Mouse (Mus musculus): ENCODE results near the gene Icosl. TPM values are rescaled to one million over a fixed set of nuclear protein-coding genes. Genes with fewer than 3 reads are reported as not detected.

Gene Icosl
- polyA plus RNA-seq, 1 experiment from 2014 or later, result 7.1 TPM

DNA sequence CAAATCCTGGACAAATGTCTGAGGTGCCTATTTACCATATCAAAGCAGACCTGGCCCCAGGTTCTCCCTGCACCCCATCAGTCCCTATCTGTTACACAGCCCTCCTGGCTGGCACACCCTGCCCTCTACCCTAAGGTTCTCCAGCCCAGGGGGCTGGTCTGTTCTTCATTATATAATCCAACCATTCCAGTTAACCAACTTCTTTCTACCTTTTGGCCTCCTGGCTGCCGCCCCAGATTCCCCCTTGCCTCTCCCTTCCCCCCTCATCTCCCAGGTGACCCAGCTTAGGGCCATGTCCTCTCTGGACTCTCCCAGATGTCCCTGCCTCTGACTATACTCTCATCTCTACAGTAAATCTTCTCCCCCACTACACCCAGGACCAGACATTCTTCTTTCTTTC, 58.8 kb downstream of the Icosl start:
- WGBS, result 61% methylated on average over 1 of the region's 1 CpGs
- no peak for ATAC-seq (replicated peaks; ENCODE audit: low FRiP score)
- H3K9ac ChIP-seq, result no peak overlapping the region

DNA sequence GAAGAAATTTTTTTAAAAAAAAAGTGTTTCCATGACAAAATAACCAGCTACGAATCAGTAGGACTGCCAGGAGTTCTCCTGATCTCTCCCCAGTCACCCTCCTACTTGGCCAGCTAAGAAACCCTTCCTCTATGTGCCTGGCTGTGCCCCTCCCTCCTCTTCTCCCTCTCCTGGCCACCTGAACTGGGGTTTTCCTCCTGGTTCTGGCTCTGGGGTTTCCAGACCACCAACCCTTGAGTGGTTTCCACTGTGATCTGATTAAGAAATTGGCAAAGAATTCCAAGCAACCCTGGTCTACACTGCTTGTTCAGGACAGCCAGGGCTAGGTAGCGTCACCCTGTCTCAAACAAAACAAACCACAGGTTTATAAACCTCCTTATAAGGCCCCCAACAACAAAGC, 59.5 kb downstream of the Icosl start:
- H3K36me3 ChIP-seq, result no peaks in the 10 kb centered on the region
- H3K4me1 ChIP-seq, result peaks cover 12% of the 10 kb centered on the region
- no peak for ATAC-seq (replicated peaks; ENCODE audit: low FRiP score)

More for the DNA sequence above, 58.8 kb downstream of the Icosl start:
- Histone ChIP-seq H3K9me3 (replicated peaks) (no peaks in the 10 kb centered on the region), H3K36me3 (no peaks in the 10 kb centered on the region), H3K27me3 (peaks cover 3% of the 10 kb centered on the region; the same call in 1 of the 2 replicates), H3K4me2 (no peak overlapping the region), H3K4me3 (replicated peaks) (no peak overlapping the region), H3K4me1 (peaks cover 12% of the 10 kb centered on the region), H3K27ac (no peak overlapping the region)

DNA sequence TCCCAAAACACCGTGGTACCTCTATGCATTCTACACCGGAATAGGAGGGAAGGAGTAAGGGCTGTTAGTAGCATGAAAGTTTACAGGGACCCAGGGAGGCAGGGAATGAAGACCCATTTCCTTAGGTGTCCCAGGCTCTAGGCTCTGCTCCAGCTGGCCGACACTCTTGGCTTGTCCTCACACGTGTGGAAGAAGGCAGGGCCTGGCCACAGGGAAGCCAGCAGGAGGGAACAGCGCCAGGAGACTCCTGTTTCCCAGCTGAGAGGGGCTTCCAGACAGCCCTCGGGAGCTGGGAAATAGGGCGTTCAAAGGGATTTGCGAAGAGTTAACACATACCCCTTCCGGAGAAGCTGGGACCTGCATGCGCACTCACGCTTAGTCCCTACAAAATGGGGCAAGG, 60.3 kb downstream of the Icosl start:
- ATAC-seq (replicated peaks; ENCODE audit: low FRiP score), result no peak
- WGBS, result 53% methylated on average over 11 of the region's 11 CpGs
- no peak overlapping the region for H3K27ac ChIP-seq
- H3K4me3 ChIP-seq (replicated peaks), result no peak overlapping the region
- peaks cover 9% of the 10 kb centered on the region for H3K4me1 ChIP-seq
- no peak overlapping the region for H3K9ac ChIP-seq
- no peaks in the 10 kb centered on the region for H3K36me3 ChIP-seq
- H3K4me2 ChIP-seq, result no peak overlapping the region
- H3K9me3 ChIP-seq (replicated peaks), result no peaks in the 10 kb centered on the region
- H3K27me3 ChIP-seq, result peaks cover 3% of the 10 kb centered on the region; the same call in 1 of the 2 replicates

More for the DNA sequence above, 59.5 kb downstream of the Icosl start:
- 85% methylated on average over 2 of the region's 2 CpGs for WGBS
- Histone ChIP-seq H3K9ac (no peak overlapping the region), H3K27ac (no peak overlapping the region), H3K4me2 (no peak overlapping the region), H3K9me3 (replicated peaks) (no peaks in the 10 kb centered on the region), H3K4me3 (replicated peaks) (no peak overlapping the region), H3K27me3 (peaks cover 3% of the 10 kb centered on the region; the same call in 1 of the 2 replicates)

DNA sequence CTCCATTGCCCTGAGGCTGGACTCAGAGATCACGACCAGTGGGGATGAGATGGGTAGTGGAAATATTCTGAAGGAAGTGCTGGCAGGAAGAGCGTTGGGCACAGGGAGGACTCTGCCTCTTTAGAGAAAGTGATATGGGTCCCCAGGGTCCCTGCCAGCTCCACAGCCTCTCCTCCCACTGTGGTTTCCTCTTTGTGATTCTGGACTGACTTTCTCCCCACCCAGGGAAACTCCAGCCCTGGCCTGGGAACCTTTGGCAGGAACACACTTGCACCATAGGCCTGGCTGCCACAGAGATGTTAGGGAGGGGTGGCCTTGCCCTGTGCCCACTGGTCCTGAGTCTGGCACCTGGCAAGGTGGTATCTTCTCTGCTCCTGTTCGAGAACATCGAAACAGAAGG, 60.9 kb downstream of the Icosl start:
- H3K4me1 ChIP-seq, result peaks cover 10% of the 10 kb centered on the region
- no peak for ATAC-seq (replicated peaks; ENCODE audit: low FRiP score)
- no peak overlapping the region for H3K9ac ChIP-seq
- 68% methylated on average over 4 of the region's 4 CpGs for WGBS
- H3K27me3 ChIP-seq, result peaks cover 3% of the 10 kb centered on the region; the same call in 1 of the 2 replicates
- no peaks in the 10 kb centered on the region for H3K36me3 ChIP-seq
- H3K9me3 ChIP-seq (replicated peaks), result no peaks in the 10 kb centered on the region
- H3K4me2 ChIP-seq, result no peak overlapping the region
- H3K27ac ChIP-seq, result no peak overlapping the region
- no peak overlapping the region for H3K4me3 ChIP-seq (replicated peaks)

Other genes starting within 250 kb of the Icosl start
- not detected in 2 replicates for gene Krtap10-4, start 242.2 kb upstream of the Icosl start, polyA plus RNA-seq (2015; fragmentation: Nextera tagmentation; extraction: Ambion mirVana)
- gene Krtap10-10, start 233.4 kb upstream of the Icosl start, polyA plus RNA-seq (2015; fragmentation: Nextera tagmentation; extraction: Ambion mirVana), result not detected in 2 replicates
- gene Gm36176, start 222.5 kb upstream of the Icosl start, polyA plus RNA-seq (2015; fragmentation: Nextera tagmentation; extraction: Ambion mirVana), result not detected in 2 replicates
- gene Gm10318, start 216.4 kb upstream of the Icosl start, polyA plus RNA-seq (2015; fragmentation: Nextera tagmentation; extraction: Ambion mirVana), result not detected in 2 replicates
- not detected in 2 replicates for gene Gm3285, start 207.3 kb upstream of the Icosl start, polyA plus RNA-seq (2015; fragmentation: Nextera tagmentation; extraction: Ambion mirVana)
- 3.8 and 4.8 TPM in 2 replicates for gene Lrrc3, start 166.8 kb upstream of the Icosl start, polyA plus RNA-seq (2015; fragmentation: Nextera tagmentation; extraction: Ambion mirVana)
- 0.32 and 0.97 TPM in 2 replicates for gene Trpm2, start 98.7 kb upstream of the Icosl start, polyA plus RNA-seq (2015; fragmentation: Nextera tagmentation; extraction: Ambion mirVana)
- 29.5 and 32.1 TPM in 2 replicates for gene 1810043G02Rik, start 90.8 kb upstream of the Icosl start, polyA plus RNA-seq (2015; fragmentation: Nextera tagmentation; extraction: Ambion mirVana)
- 149 and 164 TPM in 2 replicates for gene Pfkl, start 59.2 kb upstream of the Icosl start, polyA plus RNA-seq (2015; fragmentation: Nextera tagmentation; extraction: Ambion mirVana)
- gene Dnmt3l, start 27.4 kb upstream of the Icosl start, polyA plus RNA-seq (2015; fragmentation: Nextera tagmentation; extraction: Ambion mirVana), result 0.68 and 1.1 TPM in 2 replicates
- 1.6 TPM in 2 replicates for gene Aire, start 25.7 kb upstream of the Icosl start, polyA plus RNA-seq (2015; fragmentation: Nextera tagmentation; extraction: Ambion mirVana)
- 43.2 TPM in 2 replicates for gene D10Jhu81e, start 100.5 kb downstream of the Icosl start, polyA plus RNA-seq (2015; fragmentation: Nextera tagmentation; extraction: Ambion mirVana)
- 21.7 and 22.6 TPM in 2 replicates for gene Pwp2, start 115.8 kb downstream of the Icosl start, polyA plus RNA-seq (2015; fragmentation: Nextera tagmentation; extraction: Ambion mirVana)
- 12.5 and 12.7 TPM in 2 replicates for gene Trappc10, start 175.3 kb downstream of the Icosl start, polyA plus RNA-seq (2015; fragmentation: Nextera tagmentation; extraction: Ambion mirVana)